Mouse (Mus musculus) G1E-ER4 (cell line): ENCODE results near the gene Pcyt1b. TPM values are rescaled to one million over a fixed set of nuclear protein-coding genes. Genes with fewer than 3 reads are reported as not detected.

Experiments
- GATA1 ChIP-seq: IDR thresholded peaks from one replicate; pipeline ENCODE4 v1.8.0; 2012; ENCODE audit warnings: low read length, inconsistent platforms
- polyA plus RNA-seq: library from polyadenylated mRNA; stranded (reverse); fragments of >175 nt; gene quantifications from 2 replicates; pipeline ENCODE4 v1.2.3, GENCODE M21; 2012

The Pcyt1b gene
- 2.1 and 4.4 TPM in 2 replicates for polyA plus RNA-seq

GRCm38 (mm10) chrX:93654218-93655002 is at the start of gene Pcyt1b:
Gene Pcyt1b, plus strand, starts transcription at chrX:93654863.
- TF ChIP-seq GATA1, result no peak

GRCm38 (mm10) chrX:93630256-93630655 is 24.4 kb upstream of the Pcyt1b start:
- no peak for TF ChIP-seq GATA1

GRCm38 (mm10) chrX:93631657-93632449 is 22.8 kb upstream of the Pcyt1b start, which contains the start of gene Pola1:
Gene Pola1, minus strand, starts transcription at chrX:93632155.
- TF ChIP-seq GATA1, result no peak

GRCm38 (mm10) chrX:93634861-93635375 is 19.7 kb upstream of the Pcyt1b start:
- no peak for TF ChIP-seq GATA1

GRCm38 (mm10) chrX:93643600-93643999 is 11.1 kb upstream of the Pcyt1b start:
- no peak for TF ChIP-seq GATA1

GRCm38 (mm10) chrX:93644022-93644421 is 10.6 kb upstream of the Pcyt1b start:
- TF ChIP-seq GATA1, result no peak

- TF ChIP-seq GATA1, result no peak
These were observed 3.9 kb upstream of the Pcyt1b start for GRCm38 (mm10) chrX:93650738-93651137.

- TF ChIP-seq GATA1, result no peak
These were observed 490 bp downstream of the Pcyt1b start for GRCm38 (mm10) chrX:93655153-93655552.

GRCm38 (mm10) chrX:93663919-93664586 is 9.4 kb downstream of the Pcyt1b start:
- TF ChIP-seq GATA1, result no peak

GRCm38 (mm10) chrX:93664787-93665186 is 10.1 kb downstream of the Pcyt1b start:
- TF ChIP-seq GATA1, result no peak

GRCm38 (mm10) chrX:93674432-93674831 is 19.8 kb downstream of the Pcyt1b start:
- TF ChIP-seq GATA1, result no peak

- TF ChIP-seq GATA1, result no peak
These were observed 20.5 kb downstream of the Pcyt1b start for GRCm38 (mm10) chrX:93674836-93675795.

- TF ChIP-seq GATA1, result no peak
These were observed 21.6 kb downstream of the Pcyt1b start for GRCm38 (mm10) chrX:93676228-93676627.

GRCm38 (mm10) chrX:93689287-93689686 is 34.6 kb downstream of the Pcyt1b start:
- no peak for TF ChIP-seq GATA1

GRCm38 (mm10) chrX:93690672-93691071 is 36.0 kb downstream of the Pcyt1b start:
- no peak for TF ChIP-seq GATA1

GRCm38 (mm10) chrX:93697596-93697995 is 42.9 kb downstream of the Pcyt1b start:
- no peak for TF ChIP-seq GATA1
